Mouse (Mus musculus) splenic B cell, adult 2 months (primary cell): ENCODE results near the gene Anapc5.
A peak's percentile ranks its signal among the peaks of the same experiment; 100 is the strongest.

Experiments used
- DNase-seq: peaks from one replicate; pipeline ENCODE4 v3.0.0-alpha.2; 2011; ENCODE audit warnings: low read depth, low spot score
- H3K27me3 ChIP-seq: 2 replicates; pipeline ENCODE4 v1.6.1; 2012; ENCODE audit warnings: mild to moderate bottlenecking, low read length, moderate library complexity, mixed read lengths; ENCODE audit not compliant: control insufficient read depth, poor library complexity, insufficient read depth, severe bottlenecking
- H3K36me3 ChIP-seq: 2 replicates; pipeline ENCODE4 v1.6.1; 2012; ENCODE audit warnings: mild to moderate bottlenecking, low read length, moderate library complexity, mixed read lengths; ENCODE audit not compliant: control insufficient read depth, poor library complexity, insufficient read depth, severe bottlenecking

The Anapc5 gene

DNA sequence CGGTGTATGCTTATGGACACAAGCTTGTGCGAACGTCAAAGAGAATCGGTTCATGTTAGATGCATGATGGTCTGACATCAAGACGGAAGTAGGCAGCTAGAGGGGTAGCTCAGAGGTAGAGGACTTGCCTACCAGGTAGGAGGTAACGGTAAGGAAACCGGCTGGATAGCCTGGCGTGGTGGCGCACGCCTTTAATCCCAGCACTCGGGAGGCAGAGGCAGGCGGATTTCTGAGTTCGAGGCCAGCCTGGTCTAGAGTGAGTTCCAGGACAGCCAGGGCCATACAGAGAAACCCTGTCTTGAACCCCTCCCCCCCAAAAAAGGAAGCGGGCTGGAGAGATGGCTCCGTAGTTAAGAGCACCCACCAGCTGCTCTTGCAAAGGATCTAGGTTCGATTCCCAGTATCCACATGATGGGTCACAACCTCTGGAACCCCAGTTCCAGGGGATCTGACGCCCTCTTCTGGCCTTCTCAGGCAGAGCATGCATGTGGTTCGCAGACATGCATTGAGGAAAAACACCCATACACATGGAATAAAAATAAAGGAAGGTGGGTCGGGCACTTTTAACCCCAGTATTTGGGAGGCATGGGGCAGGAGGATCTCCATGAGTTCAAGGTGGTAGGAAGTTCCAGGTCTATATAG is 40.2 kb downstream of the Anapc5 start:
- Histone ChIP-seq H3K36me3 (no peaks in the 10 kb centered on the region), H3K27me3 (no peaks in the 10 kb centered on the region)
- DNase-seq: no peak

DNA sequence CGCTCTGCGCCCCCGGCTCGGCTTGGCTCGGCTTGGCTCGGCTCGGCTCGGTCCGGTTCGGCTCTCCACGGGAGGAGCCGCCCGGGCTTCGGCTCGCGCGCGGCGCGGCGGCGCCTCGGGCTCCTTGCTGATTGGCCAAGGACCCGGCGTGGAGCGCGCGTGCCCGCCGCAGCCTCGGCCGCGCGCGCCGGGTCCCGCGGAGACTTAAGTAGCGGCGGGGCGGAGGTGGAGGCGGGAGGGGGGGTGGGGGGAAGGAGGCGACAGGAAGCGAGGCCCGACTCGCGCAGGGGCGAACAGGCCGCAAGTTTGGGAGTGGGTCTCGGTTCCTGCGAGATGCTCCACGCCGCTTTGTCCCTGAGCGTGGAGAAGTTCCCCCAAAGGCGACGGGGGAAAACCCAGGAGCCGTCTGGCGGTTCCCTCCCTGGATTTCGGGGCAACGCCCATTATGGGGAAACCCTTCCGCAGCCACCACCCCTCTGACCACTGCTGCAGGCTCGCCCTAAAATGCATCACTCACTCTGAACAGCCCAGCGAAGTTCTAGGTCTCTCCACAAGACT is 41.8 kb downstream of the Anapc5 start, which contains the start of gene Camkk2:
Gene Camkk2, minus strand, starts transcription at position 133 of the 558 bp plus-strand sequence.
- no peaks in the 10 kb centered on the region for H3K36me3 ChIP-seq

DNA sequence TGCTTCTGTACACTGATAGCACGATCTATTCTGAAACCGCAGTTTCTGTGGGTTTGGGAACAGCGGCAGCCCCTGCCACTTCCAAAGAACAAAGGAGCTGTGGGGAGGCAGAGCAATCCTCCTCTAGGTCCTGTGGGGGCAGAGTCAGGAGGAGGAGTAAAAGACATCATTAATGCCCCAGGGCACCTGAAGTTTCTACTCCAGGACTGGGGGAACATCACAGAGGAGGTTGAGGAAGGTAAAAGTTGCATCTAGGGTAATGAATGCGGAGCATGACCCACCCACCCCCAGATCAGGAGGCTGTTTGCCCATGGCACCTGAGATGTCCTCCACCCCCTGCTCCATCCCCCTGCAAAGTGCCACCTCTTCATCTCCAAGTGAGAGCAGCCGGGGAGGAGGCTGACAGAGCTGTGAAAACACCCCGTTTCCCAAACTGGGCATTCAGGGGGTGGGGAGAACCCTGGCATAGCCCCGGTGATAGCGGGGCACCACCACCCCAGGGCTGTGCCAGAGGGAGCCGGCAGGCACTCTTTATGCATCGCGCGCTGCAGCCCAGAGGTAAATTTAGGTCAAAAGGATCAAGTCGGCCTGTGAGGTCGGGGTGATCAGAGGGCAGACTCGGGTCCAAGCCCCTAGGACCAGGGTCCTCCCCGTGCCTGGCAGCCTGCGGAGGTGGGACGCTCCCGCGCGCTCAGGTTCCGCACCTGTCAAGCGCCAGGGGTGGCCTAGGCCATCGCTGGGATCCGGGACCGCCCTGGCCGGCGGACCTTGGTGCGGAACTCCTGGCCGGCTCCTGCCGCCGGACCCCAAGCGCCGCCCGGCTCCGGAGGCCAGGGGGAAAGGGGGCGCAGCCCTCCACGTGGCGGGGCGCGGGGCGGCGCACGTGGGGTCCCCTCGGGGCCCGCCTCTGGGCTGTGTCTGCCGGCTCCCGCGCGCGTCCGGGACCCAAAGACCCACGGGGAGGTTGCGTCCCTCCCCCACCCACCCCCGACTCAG is 42.6 kb downstream of the Anapc5 start:
- DNase-seq: peak; percentile 31
- no peaks in the 10 kb centered on the region for H3K36me3 ChIP-seq
- H3K27me3 ChIP-seq: no peaks in the 10 kb centered on the region

More for the DNA sequence above, 41.8 kb downstream of the Anapc5 start, which contains the start of gene Camkk2:
- H3K27me3 ChIP-seq: no peaks in the 10 kb centered on the region
- peak; percentile 84 for DNase-seq

DNA sequence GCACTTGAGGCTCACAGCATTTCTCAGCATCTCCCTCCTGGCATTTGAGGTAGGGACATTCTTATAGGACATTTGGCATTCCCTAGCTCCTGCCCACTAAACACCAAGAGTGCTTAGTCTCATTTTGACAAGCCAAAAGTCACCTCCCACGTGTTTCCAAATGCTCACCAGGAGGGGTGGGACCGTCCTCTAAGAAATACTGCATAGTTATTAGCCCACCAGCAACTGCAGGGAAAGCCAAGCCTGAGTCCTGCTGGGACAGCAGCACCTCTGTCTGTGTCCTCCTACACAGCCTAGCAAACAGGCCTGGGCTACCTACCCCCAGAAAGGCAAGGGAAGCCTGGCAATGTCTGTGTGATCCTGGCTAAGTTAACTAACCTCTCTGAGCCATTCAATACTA is 43.8 kb downstream of the Anapc5 start:
- no peaks in the 10 kb centered on the region for H3K27me3 ChIP-seq
- no peaks in the 10 kb centered on the region for H3K36me3 ChIP-seq
- no peak for DNase-seq

DNA sequence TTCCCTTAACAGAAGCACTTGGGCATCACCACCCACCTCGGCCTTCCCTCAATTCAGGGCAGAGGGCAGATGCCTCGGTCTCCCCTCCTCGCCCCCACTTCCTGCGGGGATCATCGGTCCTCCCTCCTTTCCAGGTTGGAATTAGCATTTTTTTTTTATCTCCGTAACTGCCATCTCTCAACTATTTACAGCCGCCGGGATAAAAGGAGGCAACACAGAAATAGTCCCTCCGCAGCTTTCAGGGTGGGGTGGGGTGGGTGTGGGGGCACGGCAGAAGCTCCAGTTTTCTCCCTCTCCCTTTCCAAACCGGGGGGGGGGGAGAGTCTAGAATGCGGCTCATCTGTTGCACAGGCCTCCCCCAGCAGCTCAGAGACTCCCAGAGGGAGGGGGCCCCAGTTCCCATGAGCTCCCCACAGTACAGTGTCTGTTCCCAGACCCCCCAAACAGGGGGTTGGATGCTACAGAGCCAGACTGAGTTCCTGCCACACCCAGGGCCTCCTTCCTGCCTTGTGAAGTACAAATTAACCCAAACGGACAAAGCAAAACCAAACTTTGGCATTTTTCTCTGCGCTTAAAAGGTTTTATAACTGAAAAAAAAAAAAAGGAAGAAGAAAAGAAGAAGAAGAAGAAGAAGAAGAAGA is 45.4 kb downstream of the Anapc5 start:
- no peaks in the 10 kb centered on the region for H3K36me3 ChIP-seq
- DNase-seq: no peak

DNA sequence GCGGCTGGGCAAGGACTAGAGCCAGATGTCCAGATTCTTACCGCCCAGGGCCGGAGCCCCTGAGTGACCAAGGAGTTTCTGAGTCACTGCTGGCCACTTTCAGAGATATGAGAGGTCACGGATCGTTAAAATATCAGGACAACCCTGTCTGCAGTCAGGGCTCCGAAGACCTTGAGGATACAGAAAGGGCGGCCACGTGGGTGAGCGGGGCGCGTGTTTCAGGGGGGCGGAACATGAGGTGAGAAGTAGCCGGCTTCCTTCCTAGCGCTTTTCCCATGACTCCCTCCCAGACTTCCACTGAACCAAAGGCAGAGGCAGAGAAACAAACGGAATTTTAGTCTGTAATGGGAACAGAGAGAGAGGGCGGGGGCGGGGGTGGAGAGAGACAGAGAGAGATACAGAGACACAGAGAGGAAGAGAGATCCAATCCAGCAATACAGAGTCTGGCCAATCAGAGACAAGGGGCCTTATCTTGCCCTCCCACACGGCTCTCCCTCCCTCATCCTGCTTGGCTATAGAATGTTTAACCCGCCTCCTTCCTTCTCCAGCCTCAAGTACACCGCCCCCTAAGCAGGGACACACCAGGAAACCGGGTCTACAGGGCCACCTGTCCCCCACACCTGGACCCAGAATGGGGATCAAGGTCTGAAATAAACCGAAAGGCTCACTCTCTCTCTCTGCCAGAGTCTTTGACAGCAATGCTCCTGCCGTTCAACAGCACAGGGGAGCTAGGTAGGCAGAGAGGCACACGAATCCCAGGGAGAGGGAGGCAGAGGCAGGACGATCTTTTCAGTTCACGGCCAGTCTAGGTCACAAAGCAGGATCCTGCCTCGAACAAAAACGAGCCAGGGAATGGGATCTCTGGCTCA is 46.2 kb downstream of the Anapc5 start:
- Histone ChIP-seq H3K27me3 (no peaks in the 10 kb centered on the region), H3K36me3 (no peaks in the 10 kb centered on the region)
- DNase-seq: no peak

More for the DNA sequence above, 45.4 kb downstream of the Anapc5 start:
- H3K27me3 ChIP-seq: no peaks in the 10 kb centered on the region

DNA sequence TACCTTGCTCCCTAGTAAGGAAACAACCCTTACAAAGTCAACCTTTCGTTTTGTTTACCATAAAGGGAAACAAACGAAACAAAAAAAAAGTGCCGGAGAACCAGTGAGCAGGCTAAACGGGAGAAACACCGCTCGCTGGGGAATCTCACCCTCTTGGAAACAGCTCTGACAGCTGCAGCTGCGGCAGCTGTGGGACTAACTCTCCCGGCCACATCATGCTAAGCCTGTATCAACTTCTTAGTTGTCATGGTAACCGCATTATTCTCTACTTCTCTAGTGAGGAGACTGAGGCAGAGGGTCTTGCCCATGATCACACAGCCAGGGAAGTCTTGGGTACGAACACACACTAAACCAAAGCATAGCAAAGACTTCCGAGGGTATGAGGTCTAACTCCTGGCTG is 47.4 kb downstream of the Anapc5 start:
- DNase-seq: no peak
- H3K36me3 ChIP-seq: no peaks in the 10 kb centered on the region
- no peaks in the 10 kb centered on the region for H3K27me3 ChIP-seq

DNA sequence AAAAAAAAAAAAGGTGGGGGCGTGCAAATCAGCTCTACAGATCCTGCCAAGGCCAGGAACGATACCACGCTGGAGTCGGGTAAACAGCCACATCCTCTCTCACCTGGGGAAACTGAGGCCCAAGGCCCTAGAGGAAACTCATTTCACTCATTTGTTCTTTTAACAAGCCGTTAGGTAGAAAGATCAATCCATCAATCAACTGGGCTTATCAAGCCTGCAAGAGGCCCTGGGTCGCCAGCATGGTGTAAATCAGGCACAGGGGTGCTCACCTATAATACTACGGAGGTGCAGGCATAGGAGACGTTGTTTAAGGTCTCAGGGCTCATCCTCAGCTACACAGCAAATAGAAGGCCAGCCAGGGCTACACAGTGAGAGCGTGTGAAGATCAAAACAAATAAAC is 49.7 kb downstream of the Anapc5 start:
- no peaks in the 10 kb centered on the region for H3K36me3 ChIP-seq
- no peaks in the 10 kb centered on the region for H3K27me3 ChIP-seq
- DNase-seq: no peak

DNA sequence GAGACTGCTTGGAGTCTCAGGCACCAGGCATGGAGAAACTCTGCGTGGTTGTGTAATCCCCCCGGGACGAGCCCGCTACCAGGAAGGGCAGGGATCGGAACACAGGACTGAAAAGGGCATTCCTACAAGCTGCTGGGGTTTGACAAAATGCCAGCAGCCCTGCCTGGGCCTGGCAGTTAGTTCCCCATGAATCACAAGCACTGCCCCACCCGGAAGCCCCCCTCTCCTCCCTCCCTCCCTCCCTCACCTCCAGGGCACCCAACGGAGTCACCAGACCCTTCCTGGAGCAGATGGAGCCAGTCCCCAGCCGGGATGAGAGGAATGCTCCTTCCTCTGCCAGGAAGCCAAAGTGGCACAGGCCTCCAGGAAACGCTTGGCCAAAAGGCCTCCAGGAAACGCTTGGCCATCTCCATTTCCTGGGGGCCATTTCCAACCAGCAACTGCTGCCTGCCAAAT is 50.3 kb downstream of the Anapc5 start:
- Histone ChIP-seq H3K27me3 (no peaks in the 10 kb centered on the region), H3K36me3 (no peaks in the 10 kb centered on the region)
- peak; percentile 43 for DNase-seq

DNA sequence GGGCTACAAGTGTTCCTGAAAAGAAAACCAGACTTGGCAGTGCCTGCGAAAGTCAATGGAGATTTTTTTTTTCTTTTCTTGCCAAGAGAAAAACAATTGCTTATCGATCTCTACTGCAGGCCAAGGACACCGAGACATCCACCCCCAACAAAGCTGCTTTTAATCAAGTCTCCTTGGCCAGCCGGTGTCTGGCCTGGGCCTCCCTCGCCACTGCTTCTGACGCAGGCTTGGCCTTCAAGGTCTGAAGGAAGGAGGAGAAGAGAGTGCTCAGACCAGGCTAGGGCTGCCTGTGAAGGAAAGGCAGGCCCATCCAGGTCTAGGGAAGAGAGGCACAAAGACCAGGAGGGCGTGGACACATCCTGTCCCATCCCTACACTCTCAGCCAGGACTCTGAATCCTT is 50.8 kb downstream of the Anapc5 start:
- Histone ChIP-seq H3K36me3 (no peaks in the 10 kb centered on the region), H3K27me3 (no peaks in the 10 kb centered on the region)
- no peak for DNase-seq

DNA sequence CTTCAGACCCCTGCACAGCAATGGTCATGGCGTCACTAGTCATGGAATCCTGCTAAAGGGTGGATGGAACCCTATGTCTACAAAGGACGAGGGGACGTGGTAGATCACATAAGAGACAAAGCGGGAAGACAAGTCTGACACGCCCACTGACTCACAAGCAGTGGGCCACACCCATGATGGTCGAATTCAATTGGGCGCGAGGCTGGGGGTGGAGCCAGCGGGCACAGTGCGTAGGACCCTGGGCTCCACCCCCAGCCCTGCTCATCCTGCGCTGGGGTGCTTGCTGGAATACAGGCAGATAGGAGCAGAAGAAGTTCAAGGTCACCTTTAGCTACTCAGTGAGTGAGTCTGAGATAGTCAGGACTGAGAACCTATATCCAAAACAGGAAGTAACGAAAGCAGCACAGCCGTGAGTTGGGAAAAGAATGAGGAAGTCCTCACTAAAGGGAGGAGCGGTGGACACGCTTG is 52.0 kb downstream of the Anapc5 start:
- H3K27me3 ChIP-seq: no peaks in the 10 kb centered on the region
- DNase-seq: peak; percentile 50

DNA sequence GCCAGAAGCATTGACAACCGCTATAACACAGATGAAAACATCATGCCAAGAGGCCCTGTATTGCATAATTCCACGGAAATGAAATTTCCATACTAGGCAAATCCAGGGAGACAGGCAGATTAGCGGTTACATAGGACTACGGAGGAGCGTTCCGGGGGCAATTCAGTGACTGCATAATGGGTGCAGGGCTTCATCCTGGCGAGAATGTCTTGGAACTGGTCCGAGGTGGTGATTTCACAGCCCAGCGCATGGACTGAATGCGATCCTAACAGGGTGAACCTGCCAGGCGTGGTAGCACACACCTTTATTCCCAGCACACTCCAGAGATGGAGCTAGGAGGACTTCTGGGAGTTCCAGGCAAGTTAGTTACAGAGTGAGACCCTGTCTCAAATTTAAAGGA is 53.9 kb downstream of the Anapc5 start:
- Histone ChIP-seq H3K36me3 (no peaks in the 10 kb centered on the region), H3K27me3 (no peaks in the 10 kb centered on the region)
- DNase-seq: no peak

More for the DNA sequence above, 52.0 kb downstream of the Anapc5 start:
- H3K36me3 ChIP-seq: no peaks in the 10 kb centered on the region

DNA sequence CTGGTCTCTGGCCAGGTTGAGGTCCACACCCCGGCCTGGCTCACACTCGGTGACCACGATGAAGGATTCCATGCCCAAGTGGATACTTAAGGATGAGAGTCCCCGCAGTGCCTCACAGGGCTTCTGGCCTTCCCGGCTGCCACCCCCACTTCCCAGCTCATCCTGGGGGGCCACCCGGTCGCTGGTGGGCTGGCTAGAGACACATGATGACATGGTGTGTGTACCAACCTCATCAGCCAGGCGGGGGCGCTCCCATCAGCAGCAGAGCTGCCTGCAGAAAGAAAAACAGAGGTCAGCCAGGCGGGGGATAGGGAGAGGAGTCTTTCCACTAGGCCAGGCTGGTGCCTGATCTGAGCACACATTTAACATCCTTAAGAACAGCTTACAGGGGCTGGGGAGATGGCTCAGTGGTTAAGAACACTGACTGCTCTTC is 57.1 kb downstream of the Anapc5 start:
- H3K27me3 ChIP-seq: no peaks in the 10 kb centered on the region
- DNase-seq: peak; percentile 34

More for the DNA sequence above, 57.1 kb downstream of the Anapc5 start:
- H3K36me3 ChIP-seq: no peaks in the 10 kb centered on the region
